Mouse (Mus musculus) kidney, adult 2 months (tissue): ENCODE data around the gene Gm20716.

Experiments
- CTCF ChIP-seq: fragments of 200-500 bp; conservative IDR thresholded peaks from 2 replicates; pipeline ENCODE4 v1.5.1; 2011; ENCODE audit warnings: low read depth, mild to moderate bottlenecking, control low read depth, low read length, moderate library complexity, mixed read lengths; ENCODE audit not compliant: insufficient read depth, insufficient read length
- POLR2A ChIP-seq: fragments of 200-500 bp; IDR thresholded peaks from one replicate; pipeline ENCODE4 v1.6.1; 2011; ENCODE audit warnings: low read depth, low read length, control low read depth

- TF ChIP-seq CTCF (peak; percentile 74), POLR2A (no peak)
These were observed 44.3 kb upstream of the Gm20716 start for GRCm38 (mm10) chr2:168274374-168274935.
